Mouse (Mus musculus) retina, postnatal 1 day (tissue): ENCODE measurements around the gene Fign.

Source experiments
- DNase-seq: peaks from one replicate; pipeline ENCODE4 v3.0.0-alpha.2; 2012

Gene Fign

DNA sequence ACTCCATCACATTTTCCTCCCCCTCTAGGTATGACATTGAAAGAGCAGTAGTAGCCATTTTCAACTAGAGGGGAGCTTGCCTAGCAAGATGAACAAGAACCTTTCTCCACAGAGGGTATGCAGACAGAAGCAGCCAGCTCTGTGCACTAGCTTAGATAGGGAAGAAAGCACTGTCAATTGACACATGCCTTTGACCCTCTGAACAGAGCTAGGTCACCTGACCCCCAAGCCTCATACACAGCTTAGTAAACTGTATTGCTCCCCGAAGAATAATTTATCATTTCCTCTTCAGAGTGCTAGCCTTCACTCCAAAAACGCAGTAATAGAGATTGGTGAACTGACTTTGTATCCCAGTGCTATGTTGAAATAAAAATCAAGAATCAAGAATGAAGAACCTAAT is 49.7 kb downstream of the Fign start:
- DNase-seq, result no peak

GRCm38 (mm10) chr2:64043099-64043498 is 54.7 kb downstream of the Fign start:
- DNase-seq, result no peak

GRCm38 (mm10) chr2:64035393-64035792 is 62.4 kb downstream of the Fign start:
- DNase-seq, result peak; percentile 25

- DNase-seq, result no peak
These were observed 64.0 kb downstream of the Fign start for GRCm38 (mm10) chr2:64033871-64034270.

GRCm38 (mm10) chr2:64025961-64026360 is 71.9 kb downstream of the Fign start:
- DNase-seq, result no peak

GRCm38 (mm10) chr2:63994304-63995023 is 103.4 kb downstream of the Fign start:
- no peak for DNase-seq

DNA sequence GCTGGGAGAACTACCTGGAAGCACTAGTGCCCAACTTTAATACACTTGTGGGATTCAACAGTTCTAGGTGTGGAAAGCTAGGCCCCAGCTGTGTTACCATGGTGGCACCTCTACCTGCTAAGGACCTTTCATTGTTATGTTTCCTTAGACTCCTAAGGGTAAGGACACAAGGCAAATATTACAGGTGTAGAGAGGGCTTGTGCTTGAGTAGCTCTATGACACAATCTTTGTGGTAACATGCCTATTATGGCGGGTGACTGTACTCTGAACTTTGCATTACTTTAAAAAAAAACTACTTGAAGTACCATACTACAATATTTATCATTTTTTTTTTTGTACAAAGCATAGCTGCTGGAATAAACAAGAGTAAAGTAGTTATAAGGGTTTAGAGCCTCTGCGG is 112.4 kb downstream of the Fign start:
- DNase-seq, result no peak

DNA sequence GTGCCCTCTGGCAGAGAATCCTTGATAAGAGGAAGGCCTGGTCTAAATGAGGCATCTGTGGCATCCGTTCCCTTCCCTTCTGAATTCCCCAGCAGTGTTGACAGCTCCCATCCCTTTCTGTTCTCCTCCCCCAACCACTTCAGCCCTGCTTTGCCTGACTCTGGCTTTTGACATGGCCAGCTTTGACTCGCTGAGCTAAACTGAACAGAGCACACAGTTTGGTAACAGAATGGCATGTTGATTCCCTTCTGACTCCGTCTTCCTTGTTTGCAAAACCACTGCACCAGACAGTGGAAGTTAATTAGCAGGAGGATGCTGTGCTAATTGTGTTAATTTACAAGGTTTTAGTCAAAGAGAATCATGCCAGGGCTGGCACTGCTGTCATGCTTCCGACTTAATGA is 115.5 kb downstream of the Fign start:
- DNase-seq, result peak; percentile 47

DNA sequence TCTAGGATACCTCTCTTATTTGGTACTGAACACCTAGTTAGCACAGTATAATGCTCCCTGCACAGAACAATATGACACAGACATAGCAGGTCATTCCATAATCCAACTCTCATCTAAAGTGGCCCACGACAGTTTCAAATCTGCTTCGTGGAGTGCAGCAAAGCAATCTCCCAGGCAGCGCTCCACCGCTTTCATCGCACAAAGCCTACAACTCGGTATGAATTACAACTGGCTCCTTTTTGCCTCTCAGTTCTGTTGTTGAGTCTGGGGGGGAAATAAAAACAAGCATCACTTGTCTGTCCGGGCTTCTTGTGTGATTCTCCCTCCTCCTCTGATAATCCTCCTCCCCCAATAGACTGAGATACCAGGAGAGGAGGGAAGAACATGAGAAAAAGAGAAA is 116.4 kb downstream of the Fign start:
- DNase-seq, result no peak

DNA sequence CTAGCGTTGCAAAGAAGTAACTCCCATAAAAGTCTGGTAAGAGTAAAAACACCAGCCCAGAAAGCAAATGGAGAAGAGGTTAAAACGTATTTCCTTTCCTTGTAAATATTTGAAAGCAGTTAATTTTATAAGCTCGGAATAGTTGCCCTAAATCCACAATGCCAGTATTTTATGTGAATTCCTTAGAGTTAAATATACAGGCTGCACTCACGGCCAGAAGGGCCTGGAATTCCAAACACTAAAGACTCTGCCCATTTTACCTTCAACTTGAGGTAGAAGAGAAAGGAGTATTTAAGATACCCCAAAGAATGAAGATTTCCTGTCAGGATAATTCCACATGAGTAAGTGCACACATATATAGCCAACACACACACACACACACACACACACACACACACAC is 128.2 kb downstream of the Fign start:
- no peak for DNase-seq

GRCm38 (mm10) chr2:63931041-63931440 is 166.8 kb downstream of the Fign start:
- DNase-seq, result no peak

- peak; percentile 38 for DNase-seq
These were observed 171.2 kb downstream of the Fign start for GRCm38 (mm10) chr2:63926481-63927097.

GRCm38 (mm10) chr2:63925721-63926235 is 172.1 kb downstream of the Fign start:
- DNase-seq, result no peak
